ENCODE assay signal across 8 mouse cellular contexts in the genomic region with DNA sequence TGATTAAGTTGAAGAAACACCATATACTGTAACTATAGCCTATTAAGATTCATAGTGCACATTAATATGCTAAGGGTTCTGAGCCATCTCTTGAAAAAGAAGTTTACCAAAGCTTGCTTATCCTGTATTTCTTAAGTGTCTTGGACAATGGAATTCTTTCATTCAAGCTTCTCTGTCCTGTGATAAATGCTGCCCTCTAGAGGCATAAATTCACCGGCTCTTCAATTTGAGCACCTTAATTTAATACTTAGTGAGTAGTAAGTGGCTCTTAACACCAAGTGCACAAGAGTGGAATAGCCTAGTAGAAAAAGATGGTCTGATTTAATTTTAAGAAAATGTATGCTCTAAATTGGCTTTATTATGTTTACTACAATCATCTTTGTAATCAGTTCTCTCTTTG. TPM values are rescaled to one million over a fixed set of nuclear protein-coding genes. Genes with fewer than 3 reads are reported as not detected.
DNase-seq lines count a peak whose midpoint lies in the region.

No protein-coding gene starts in this region.

- H3K36me3 ChIP-seq in heart, embryonic 10.5 days: no peaks in the 10 kb centered on the region

- WGBS in heart, embryonic 10.5 days: 37% methylated on average over 1 of the region's 1 CpGs

- H3K27me3 ChIP-seq in heart, embryonic 10.5 days (ENCODE audit: insufficient read depth, poor library complexity, severe bottlenecking): no peaks in the 10 kb centered on the region

- H3K4me3 ChIP-seq in heart, embryonic 10.5 days: no peak overlapping the region

- peaks cover 13% of the 10 kb centered on the region for H3K4me1 ChIP-seq in heart, embryonic 10.5 days

- H3K27ac ChIP-seq in heart, embryonic 10.5 days: no peak overlapping the region

- H3K9me3 ChIP-seq in heart, embryonic 10.5 days: no peaks in the 10 kb centered on the region

- peak; percentile 85 for DNase-seq in heart, adult 8-10 months (ENCODE audit: low spot score)
- no peak for DNase-seq in heart, embryonic 10.5 days (ENCODE audit: low spot score)
- DNase-seq in A20 (ENCODE audit: low read depth, low spot score) (peak; percentile 67), ZHBTc4 (ENCODE audit: low read depth, low spot score) (peak; percentile 70)
- peak; percentile 39 for DNase-seq in embryo, embryonic 11.5 days (ENCODE audit: low read depth, low spot score)
- peak; percentile 33 to 79 for DNase-seq in kidney, postnatal 25 days
- peak; percentile 84 for DNase-seq in lung, postnatal 25 days (ENCODE audit: low spot score)
- DNase-seq in neural tube, embryonic 10.5 days (ENCODE audit: extremely low spot score, low spot score): no peak

RNA-seq across cellular contexts. Expression of gene Fbxw7, which starts 28.5 kb away (rescaled TPM):
- 10 to 100 TPM; 40.0 to 44.7 (median 41.3) TPM for total RNA-seq in heart, adult 8-10 months (2022)
- 6.3 and 7.9 TPM in 2 replicates for polyA plus RNA-seq in heart, embryonic 10.5 days (2016; fragmentation: Nextera tagmentation; extraction: Ambion mirVana)

Comparison
In these comparisons a context has a peak if more than half of its experiments do, and no peak if none do; other contexts are left out.
1. DNase-seq: peak in heart, adult 8-10 months (single experiment), A20 (single experiment), ZHBTc4 (single experiment), embryo, embryonic 11.5 days (single experiment), kidney, postnatal 25 days (2 of 2) and lung, postnatal 25 days (single experiment); none in heart, embryonic 10.5 days (single experiment) and neural tube, embryonic 10.5 days (single experiment).